Mouse (Mus musculus) G1E-ER4 (cell line): ENCODE data around the gene Lrsam1. TPM values are rescaled to one million over a fixed set of nuclear protein-coding genes. Genes with fewer than 3 reads are reported as not detected.

Experiments used
- GATA1 ChIP-seq: IDR thresholded peaks from one replicate; pipeline ENCODE4 v1.8.0; 2012; ENCODE audit warnings: low read length, inconsistent platforms
- polyA plus RNA-seq: library from polyadenylated mRNA; stranded (reverse); fragments of >175 nt; gene quantifications from 2 replicates; pipeline ENCODE4 v1.2.3, GENCODE M21; 2012

Gene Lrsam1
- 9.1 TPM in 2 replicates for polyA plus RNA-seq

GRCm38 (mm10) chr2:32961192-32961995 lies at the start of gene Lrsam1, which contains the start of gene Rpl12:
TSS of gene Lrsam1 (minus strand) at chr2:32961614.
TSS of gene Rpl12 (plus strand) at chr2:32961559.
- no peak for TF ChIP-seq GATA1

- no peak for TF ChIP-seq GATA1
Observed at GRCm38 (mm10) chr2:33005041-33005440, 43.6 kb upstream of the Lrsam1 start.

GRCm38 (mm10) chr2:33002144-33002543 lies 40.7 kb upstream of the Lrsam1 start:
- no peak for TF ChIP-seq GATA1

DNA sequence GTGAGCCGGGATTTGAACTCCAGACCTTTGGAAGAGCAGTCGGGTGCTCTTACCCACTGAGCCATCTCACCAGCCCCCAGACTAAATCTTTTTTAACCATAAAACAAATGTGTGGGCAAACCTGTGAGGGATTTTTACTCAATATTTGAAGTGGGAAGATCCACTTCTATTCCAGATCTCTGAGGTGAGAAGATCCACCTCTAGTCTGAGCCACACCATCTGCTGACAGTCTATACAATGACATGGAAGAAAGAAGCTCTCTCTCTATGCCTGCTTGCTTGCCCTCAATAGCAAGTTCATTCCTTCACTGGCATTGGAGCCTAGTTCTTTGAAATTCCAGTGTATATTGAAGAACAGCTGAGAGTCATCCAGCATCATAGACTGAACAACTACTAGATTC lies 38.3 kb upstream of the Lrsam1 start:
- no peak for TF ChIP-seq GATA1

DNA sequence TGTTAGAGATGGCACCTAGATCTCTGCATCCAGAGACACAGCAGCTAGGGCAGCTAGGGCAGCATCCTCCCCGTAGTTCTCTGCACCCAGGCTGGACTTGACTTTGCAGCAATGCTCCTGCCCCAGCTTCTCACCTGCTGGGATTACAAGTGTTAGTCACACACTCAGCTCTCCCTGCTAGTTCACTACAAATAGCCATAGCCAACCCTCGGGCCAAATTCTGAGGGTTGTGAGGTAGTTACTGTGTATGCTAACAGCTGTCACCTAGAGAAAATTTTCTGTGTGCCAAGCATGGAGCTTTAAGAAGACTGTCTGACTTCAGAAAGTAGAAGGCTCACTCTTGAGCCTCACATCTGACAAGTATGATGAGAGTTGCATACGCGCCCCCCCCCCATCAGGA lies 36.4 kb upstream of the Lrsam1 start:
- TF ChIP-seq GATA1, result no peak

DNA sequence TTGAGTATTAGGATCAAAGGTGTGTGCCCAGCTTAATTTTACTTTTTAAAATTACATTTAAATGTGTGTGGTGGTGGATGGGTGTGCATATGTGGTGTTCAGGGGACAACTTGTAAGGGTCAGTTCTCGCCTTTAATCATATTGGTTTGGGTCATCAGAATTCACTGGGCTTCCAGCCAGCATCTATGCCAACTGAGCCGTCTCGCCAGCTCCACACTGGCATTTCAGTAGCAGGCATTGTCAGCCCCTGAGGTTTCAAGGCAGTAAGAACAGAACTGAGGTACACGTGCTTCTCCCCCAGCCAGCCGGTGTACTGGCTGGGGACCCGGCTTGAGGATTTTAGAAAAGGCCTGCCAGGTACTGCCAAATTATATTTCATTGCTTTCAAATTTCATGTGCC lies 35.7 kb upstream of the Lrsam1 start:
- TF ChIP-seq GATA1, result no peak

- no peak for TF ChIP-seq GATA1
Observed at GRCm38 (mm10) chr2:32992130-32992529, 30.7 kb upstream of the Lrsam1 start.

DNA sequence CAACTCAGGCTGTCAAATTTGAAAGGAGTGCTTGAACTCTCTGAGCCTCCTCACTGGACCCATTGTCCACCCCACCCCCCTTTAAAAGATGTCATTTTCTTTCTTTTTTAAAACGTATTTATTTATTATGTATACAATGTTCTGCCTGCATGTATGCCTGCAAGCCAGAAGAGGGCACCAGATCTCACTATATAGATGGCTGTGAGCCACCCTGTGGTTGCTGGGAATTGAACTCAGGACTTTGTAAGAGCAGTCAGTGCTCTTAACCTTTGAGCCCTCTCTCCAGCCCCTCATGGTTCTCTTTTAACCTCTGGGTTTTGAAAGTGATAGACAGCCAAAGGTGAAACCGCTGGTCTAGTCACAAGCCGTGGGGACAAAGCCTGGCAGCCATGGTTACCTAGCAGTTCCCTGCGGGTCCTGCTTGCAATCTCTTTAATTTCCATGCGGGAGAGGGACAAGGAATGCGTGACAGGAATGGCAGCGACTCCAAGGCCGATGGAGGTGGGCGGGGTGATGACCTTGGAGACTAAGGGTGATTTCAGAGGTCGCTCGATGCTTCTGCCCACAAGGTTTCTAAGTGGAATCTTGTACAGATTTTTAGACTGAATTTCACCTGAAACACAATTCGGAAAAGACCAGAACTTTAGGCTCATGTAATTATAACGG lies 28.9 kb upstream of the Lrsam1 start:
- TF ChIP-seq GATA1, result no peak

DNA sequence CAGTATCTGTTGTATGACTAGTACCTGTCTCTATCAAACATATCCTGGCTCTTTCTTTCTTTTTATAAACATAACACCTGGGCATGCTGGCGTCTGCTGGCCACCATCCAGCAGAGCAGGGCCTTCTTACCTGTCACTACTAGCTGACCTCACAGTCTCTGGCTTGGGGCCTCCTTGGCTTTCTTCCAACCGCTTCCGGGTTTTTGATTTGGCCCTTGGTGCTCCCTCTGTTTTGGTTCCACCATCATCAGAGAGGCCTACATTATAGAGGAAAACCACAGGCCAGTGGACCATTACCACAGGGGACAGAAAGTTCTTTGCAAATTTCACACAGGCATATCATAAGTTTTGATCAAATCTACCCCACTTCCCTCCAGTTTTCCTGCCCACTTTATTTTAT lies 28.0 kb upstream of the Lrsam1 start:
- TF ChIP-seq GATA1, result no peak

DNA sequence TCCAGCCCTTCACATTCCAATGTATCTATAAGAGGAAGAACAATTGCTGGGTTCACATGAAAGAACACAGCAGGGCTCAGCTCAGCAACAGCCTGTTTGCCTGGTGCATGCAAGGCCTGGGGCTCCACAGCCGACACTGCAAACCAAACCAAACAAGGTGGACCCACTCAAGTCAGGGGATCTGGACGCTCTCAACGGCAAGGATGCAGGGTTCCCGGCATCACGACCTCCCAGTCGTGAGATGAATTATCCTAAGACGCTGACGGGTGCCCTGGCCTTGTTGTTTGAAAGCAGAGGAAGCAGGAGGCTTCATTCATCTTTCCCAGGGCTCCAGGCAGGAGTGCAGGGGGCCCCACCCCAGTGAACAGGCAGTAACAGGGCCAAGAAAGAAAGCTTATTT lies 24.4 kb upstream of the Lrsam1 start:
- TF ChIP-seq GATA1, result no peak

GRCm38 (mm10) chr2:32983617-32984016 lies 22.2 kb upstream of the Lrsam1 start:
- TF ChIP-seq GATA1, result no peak

GRCm38 (mm10) chr2:32982700-32983099 lies 21.3 kb upstream of the Lrsam1 start:
- TF ChIP-seq GATA1, result no peak

- no peak for TF ChIP-seq GATA1
Observed at GRCm38 (mm10) chr2:32981725-32982271, 20.4 kb upstream of the Lrsam1 start, which contains the start of gene Slc2a8. TSS of gene Slc2a8 (minus strand) at chr2:32982083.

DNA sequence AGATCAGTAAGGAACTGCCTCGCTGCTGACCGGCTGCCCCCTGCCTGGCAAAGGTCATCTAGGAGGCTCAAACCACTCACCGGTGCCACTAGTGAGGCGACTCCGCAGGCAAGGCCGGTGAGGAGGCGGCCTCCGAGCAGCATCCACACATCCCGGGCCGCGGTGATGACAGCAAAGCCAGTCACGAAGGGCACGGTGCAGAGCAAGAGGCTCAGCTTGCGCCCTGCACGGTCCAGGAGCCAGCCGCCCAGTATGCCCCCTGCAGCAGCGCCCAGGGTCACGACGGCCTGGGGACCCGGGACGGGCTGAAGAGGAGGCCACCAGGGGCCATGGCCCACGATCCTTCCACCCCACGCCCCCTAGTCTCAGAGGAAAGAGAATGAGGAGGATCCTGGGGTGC lies 19.9 kb upstream of the Lrsam1 start:
- TF ChIP-seq GATA1, result no peak

- no peak for TF ChIP-seq GATA1
Observed at GRCm38 (mm10) chr2:32979675-32980074, 18.3 kb upstream of the Lrsam1 start.

DNA sequence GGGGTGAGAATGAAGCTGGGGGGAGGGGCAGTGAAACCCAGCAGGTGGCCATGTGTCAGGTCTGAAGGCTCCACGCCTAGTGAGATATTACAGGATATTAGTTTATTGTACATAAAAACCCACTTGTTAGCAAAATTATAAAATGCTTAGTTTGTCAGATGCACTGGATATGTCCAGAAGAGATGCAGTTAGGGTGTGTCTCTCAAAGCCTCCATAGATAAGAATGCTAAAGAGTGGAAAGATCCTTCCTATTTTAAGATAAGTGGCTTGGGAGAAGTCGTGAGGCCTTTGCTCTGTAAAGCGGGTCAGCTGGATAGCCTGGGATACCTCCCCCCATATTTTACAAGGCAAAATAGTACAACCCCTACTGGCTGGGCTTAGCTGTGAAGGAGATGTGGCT lies 17.3 kb upstream of the Lrsam1 start:
- TF ChIP-seq GATA1, result no peak
